Mouse (Mus musculus) midbrain, embryonic 14.5 days (tissue): Measurements from ENCODE around the gene Gm28778. TPM values are rescaled to one million over a fixed set of nuclear protein-coding genes. Genes with fewer than 3 reads are reported as not detected.
"Not testable (repeated sequence)": the region's sequence is repeated elsewhere in the genome, so short reads cannot be mapped to it uniquely, and the experiment has no call there.

Source experiments
- ATAC-seq: fragments of 200-750 bp; cut with Nextera tagmentation; 2 replicates; pipeline ENCODE4 v1.8.0; 2017; ENCODE audit warnings: moderate number of reproducible peaks, moderate library complexity; ENCODE audit not compliant: low FRiP score, low TSS enrichment
- DNase-seq: peaks from one replicate; pipeline ENCODE4 v3.0.0-alpha.2; 2015
- H3K27ac ChIP-seq: fragments of 300-500 bp; sonication (generic); replicated peaks from 2 replicates; pipeline ENCODE4 v1.5.1; 2014; ENCODE audit warnings: mild to moderate bottlenecking, low read depth, low read length, moderate library complexity
- H3K27me3 ChIP-seq: fragments of 300-500 bp; sonication (generic); 2 replicates; pipeline ENCODE4 v1.6.1; 2014; ENCODE audit warnings: low read length, control low read depth, mixed read lengths; ENCODE audit not compliant: control insufficient read depth, insufficient read depth
- H3K36me3 ChIP-seq: fragments of 300-500 bp; sonication (generic); 2 replicates; pipeline ENCODE4 v1.6.1; 2014; ENCODE audit warnings: low read length, control low read depth; ENCODE audit not compliant: control insufficient read depth, insufficient read depth
- H3K4me1 ChIP-seq: fragments of 300-500 bp; sonication (generic); 2 replicates; pipeline ENCODE4 v1.6.1; 2014; ENCODE audit warnings: mild to moderate bottlenecking, antibody characterized with exemption, low read length, control low read depth; ENCODE audit not compliant: control insufficient read depth, insufficient read depth
- H3K4me2 ChIP-seq: fragments of 300-500 bp; sonication (generic); 2 replicates; pipeline ENCODE4 v1.6.1; 2014; ENCODE audit warnings: mild to moderate bottlenecking, low read length, moderate library complexity
- H3K4me3 ChIP-seq: fragments of 300-500 bp; sonication (generic); replicated peaks from 2 replicates; pipeline ENCODE4 v1.5.1; 2014; ENCODE audit warnings: low read depth, low read length
- H3K9ac ChIP-seq: fragments of 300-500 bp; sonication (generic); replicated peaks from 2 replicates; pipeline ENCODE4 v1.6.1; 2014; ENCODE audit warnings: mild to moderate bottlenecking, low read length, moderate library complexity
- H3K9me3 ChIP-seq: fragments of 300-500 bp; sonication (generic); 2 replicates; pipeline ENCODE4 v1.6.1; 2016; ENCODE audit warnings: low read length, control low read depth, mixed read lengths; ENCODE audit not compliant: control insufficient read depth
- WGBS: fragments of 180-500 bp; shearing (Covaris S2); extraction: QIAGEN DNeasy Blood & Tissue Kit; methylation state at CpG from one replicate; pipeline ENCODE4 v1.1.7; 2014; 5-methylcytosine and 5-hydroxymethylcytosine counted together
- polyA plus RNA-seq: library from polyadenylated mRNA; unstranded; fragments of >200 nt; fragmentation: Nextera tagmentation; extraction: Ambion mirVana; gene quantifications from 2 replicates; pipeline ENCODE4 v1.2.1, GENCODE M21; 2014

Gene Gm28778
- polyA plus RNA-seq = not detected in 2 replicates

- Histone ChIP-seq H3K4me2 (peak within 1 kb of the TSS; percentile 68), H3K36me3 (0 out of 2 replicates have a peak, but pooled peaks cover 7% of the 10 kb centered on the region), H3K27me3 (no peaks in the 10 kb centered on the region), H3K9me3 (no peaks in the 10 kb centered on the region), H3K4me1 (no peaks in the 10 kb centered on the region), H3K9ac (peak within 1 kb of the TSS; percentile 75), H3K27ac (peak within 1 kb of the TSS; percentile 86), H3K4me3 (peak within 1 kb of the TSS; percentile 79)
- WGBS = under 1% methylated on average over 66 of the region's 66 CpGs
- DNase-seq = peak; percentile 97
- ATAC-seq = peak; percentile 100
Observed at GRCm38 (mm10) chr1:53296581-53297383, at the start of gene Gm28778, which contains the start of the genes Pms1 and Ormdl1. Gm28778 (plus strand) TSS chr1:53297111. Pms1 (minus strand) TSS chr1:53297018. Ormdl1 (plus strand) TSS chr1:53297095.

GRCm38 (mm10) chr1:53264958-53265612 lies 31.8 kb upstream of the Gm28778 start:
- DNase-seq, H3K9me3 ChIP-seq, H3K27me3 ChIP-seq, H3K4me3 ChIP-seq, H3K4me2 ChIP-seq, H3K27ac ChIP-seq, H3K36me3 ChIP-seq, H3K4me1 ChIP-seq, ATAC-seq, H3K9ac ChIP-seq: not testable (repeated sequence)

GRCm38 (mm10) chr1:53269901-53270300 lies 27.0 kb upstream of the Gm28778 start:
- Histone ChIP-seq H3K4me2 (no peak overlapping the region), H3K9me3 (no peaks in the 10 kb centered on the region), H3K27me3 (no peaks in the 10 kb centered on the region), H3K4me3 (no peak overlapping the region), H3K9ac (no peak overlapping the region), H3K36me3 (peaks cover 3% of the 10 kb centered on the region; the same call in 1 of the 2 replicates), H3K4me1 (no peaks in the 10 kb centered on the region), H3K27ac (no peak overlapping the region)
- ATAC-seq (no peak), DNase-seq (no peak)
- 95% methylated on average over 3 of the region's 3 CpGs for WGBS

- ATAC-seq = no peak
- Histone ChIP-seq H3K36me3 (peaks cover 3% of the 10 kb centered on the region; the same call in 1 of the 2 replicates), H3K4me3 (no peak overlapping the region), H3K27me3 (no peaks in the 10 kb centered on the region), H3K4me1 (no peaks in the 10 kb centered on the region), H3K27ac (no peak overlapping the region), H3K4me2 (no peak overlapping the region), H3K9me3 (no peaks in the 10 kb centered on the region), H3K9ac (no peak overlapping the region)
- DNase-seq = peak; percentile 73
Observed at GRCm38 (mm10) chr1:53272646-53273045, 24.3 kb upstream of the Gm28778 start.

GRCm38 (mm10) chr1:53291197-53291596 lies 5.7 kb upstream of the Gm28778 start:
- Histone ChIP-seq H3K36me3 (no peaks in the 10 kb centered on the region), H3K27me3 (no peaks in the 10 kb centered on the region), H3K9me3 (no peaks in the 10 kb centered on the region), H3K4me3 (no peak overlapping the region), H3K9ac (no peak overlapping the region), H3K27ac (no peak overlapping the region), H3K4me1 (no peaks in the 10 kb centered on the region), H3K4me2 (no peak overlapping the region)
- no peak for DNase-seq
- no peak for ATAC-seq
- WGBS = 87% methylated on average over 3 of the region's 3 CpGs

GRCm38 (mm10) chr1:53300506-53300905 lies 3.6 kb downstream of the Gm28778 start:
- Histone ChIP-seq H3K9me3 (no peaks in the 10 kb centered on the region), H3K27ac (no peak overlapping the region), H3K4me1 (no peaks in the 10 kb centered on the region), H3K4me2 (no peak overlapping the region), H3K9ac (no peak overlapping the region), H3K36me3 (0 out of 2 replicates have a peak, but pooled peaks cover 14% of the 10 kb centered on the region), H3K4me3 (no peak overlapping the region), H3K27me3 (no peaks in the 10 kb centered on the region)
- ATAC-seq = no peak
- WGBS = 94% methylated on average over 4 of the region's 4 CpGs
- DNase-seq = no peak

- peak; percentile 96 for DNase-seq
- Histone ChIP-seq H3K9me3 (no peaks in the 10 kb centered on the region), H3K9ac (peak within 1 kb of the TSS; percentile 72), H3K27ac (peak within 1 kb of the TSS; percentile 85), H3K4me2 (peak within 1 kb of the TSS; percentile 62), H3K36me3 (peaks cover 20% of the 10 kb centered on the region), H3K4me1 (0 out of 2 replicates have a peak, but pooled peaks cover 3% of the 10 kb centered on the region), H3K4me3 (peak within 1 kb of the TSS; percentile 69), H3K27me3 (no peaks in the 10 kb centered on the region)
- ATAC-seq = peak; percentile 98
- 3% methylated on average over 27 of the region's 27 CpGs for WGBS
Observed at GRCm38 (mm10) chr1:53312989-53313967, 16.4 kb downstream of the Gm28778 start, which contains the start of gene Osgepl1. Osgepl1 (plus strand) TSS chr1:53313624.
